Mouse (Mus musculus) E14TG2a.4 (cell line): Measurements from ENCODE around the gene Plcd3.

Experiments
- CTCF ChIP-seq: conservative IDR thresholded peaks from 2 replicates; pipeline ENCODE4 v1.5.1; 2014; ENCODE audit warnings: low read length
- NANOG ChIP-seq: IDR thresholded peaks from 2 replicates; pipeline ENCODE4 v1.6.1; 2014; ENCODE audit warnings: borderline replicate concordance, low read length, mixed read lengths

GRCm38 (mm10) chr11:103102725-103103349 lies 1.4 kb upstream of the Plcd3 start:
- TF ChIP-seq CTCF (peak; percentile 71), NANOG (no peak)
